Mouse (Mus musculus) cerebral cortex, adult 2 months (tissue): ENCODE measurements around the gene Iqcf3.

ENCODE experiments used
- WGBS: fragments of 180-500 bp; shearing (Covaris S2); methylation state at CpG from one replicate; pipeline ENCODE4 v1.1.7; 2018; 5-methylcytosine and 5-hydroxymethylcytosine counted together

Iqcf3 gene

DNA sequence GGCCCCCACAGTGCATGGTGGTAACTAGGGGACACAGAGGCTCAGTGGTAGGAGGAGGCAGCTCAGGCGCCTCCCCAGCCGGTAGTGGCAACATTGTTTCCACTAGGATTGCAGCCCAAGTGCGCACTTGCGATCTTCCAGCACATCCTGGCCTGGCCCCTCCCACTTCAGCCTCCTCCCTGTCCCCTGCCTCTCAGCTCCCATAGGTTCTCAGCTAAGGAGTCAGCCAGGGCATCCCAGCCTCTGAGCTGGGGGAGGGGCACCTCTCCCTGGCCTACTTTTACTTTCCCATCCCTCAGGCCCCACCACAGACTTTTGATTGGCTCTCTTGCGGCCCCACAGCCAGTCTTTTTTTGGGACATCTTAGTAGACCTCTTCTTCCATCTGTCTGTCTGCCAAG is 89.5 kb downstream of the Iqcf3 start:
- 35% methylated on average over 5 of the region's 5 CpGs for WGBS

DNA sequence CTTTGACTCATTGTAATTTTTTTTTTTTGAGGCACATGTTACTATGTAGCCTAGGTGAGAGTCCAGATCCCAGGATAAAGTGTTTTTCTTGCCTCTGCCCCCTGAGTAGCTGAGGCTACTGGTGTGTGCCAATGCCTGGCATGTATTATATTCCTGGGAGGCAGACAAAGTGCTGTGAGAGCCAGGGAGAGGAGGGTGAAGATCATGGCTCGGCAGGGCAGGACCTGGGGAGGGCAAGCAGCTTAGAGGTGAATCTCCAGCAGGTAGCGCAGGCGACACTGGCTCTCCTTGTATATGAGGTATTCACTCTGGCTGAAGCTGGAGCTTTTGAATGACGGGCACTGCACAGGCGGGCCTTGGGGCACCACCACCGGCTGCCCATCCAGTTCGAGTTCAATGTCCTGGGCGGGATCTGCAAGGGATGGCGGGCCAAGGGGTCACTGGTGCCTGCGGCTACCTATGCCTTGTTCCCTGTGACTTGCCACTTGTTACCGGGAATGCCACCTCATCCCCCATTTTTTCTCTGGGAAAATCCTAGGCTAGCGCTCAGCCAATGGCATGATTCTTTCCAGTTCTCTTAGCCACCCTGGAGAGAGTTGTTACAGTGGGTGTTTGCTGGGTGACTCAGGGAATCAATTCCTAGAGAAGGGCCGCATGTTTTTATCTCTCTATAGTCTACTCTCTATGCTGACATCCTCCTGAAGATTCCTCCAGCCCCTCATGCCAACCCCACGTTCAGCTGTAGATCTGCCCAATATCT is 90.3 kb downstream of the Iqcf3 start:
- WGBS, result 65% methylated on average over 14 of the region's 14 CpGs

DNA sequence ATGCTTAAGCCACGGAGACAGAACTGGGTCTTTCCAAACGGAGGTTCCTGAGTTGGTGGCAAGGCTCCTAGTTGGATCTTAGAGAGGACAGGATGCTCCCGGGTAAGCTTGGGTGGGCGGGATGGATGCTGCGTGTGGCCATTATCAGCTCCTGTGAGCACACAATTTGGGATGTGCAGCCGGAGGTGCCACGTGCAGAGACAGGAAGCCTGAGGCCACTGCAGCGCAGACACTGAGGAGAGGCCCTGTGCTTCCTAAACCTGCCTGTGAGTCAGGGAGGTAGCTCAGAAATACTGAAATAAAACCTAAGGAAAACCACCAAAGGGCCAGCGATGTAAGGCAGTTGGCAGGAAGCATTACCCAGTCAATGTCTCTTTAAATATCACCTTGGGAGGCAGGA is 91.7 kb downstream of the Iqcf3 start:
- 62% methylated on average over 9 of the region's 9 CpGs for WGBS

DNA sequence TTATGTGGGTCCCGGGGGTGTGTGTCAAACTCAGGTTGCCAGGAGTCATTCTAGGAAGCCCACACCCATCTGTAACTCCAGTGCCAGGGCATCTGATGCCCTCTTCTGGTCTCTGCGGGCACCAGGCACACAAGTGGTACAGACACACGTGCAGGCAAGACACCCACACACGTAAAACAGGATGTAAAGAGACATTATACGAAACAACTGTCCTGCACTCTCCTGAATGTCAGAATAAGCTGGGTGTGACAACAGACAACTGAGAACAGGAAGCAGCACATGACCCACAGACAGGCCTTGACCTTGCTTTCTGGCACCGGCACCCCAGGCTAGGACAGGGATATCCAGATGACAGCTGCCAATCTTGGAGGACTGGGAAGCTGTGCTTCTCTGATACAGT is 92.1 kb downstream of the Iqcf3 start:
- WGBS, result 50% methylated on average over 6 of the region's 6 CpGs

DNA sequence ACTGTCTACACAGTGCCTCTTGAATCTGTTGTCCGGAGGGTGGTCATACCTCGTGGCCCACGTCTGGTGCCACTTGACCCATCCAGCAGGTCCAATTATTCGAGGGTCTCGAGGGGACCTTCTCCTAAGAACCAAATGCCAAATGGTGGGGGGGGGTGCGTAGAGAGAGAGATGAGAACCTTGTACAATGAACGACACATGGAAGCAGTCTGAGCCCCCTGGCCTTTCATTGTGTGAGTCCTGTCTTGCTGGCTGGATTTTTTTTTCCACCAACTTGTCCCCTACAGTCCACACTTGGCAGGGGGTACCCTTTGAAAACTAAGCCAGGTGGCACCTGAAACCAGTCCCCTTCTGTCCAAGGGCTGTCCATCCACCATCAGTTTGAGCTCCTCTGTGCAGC is 93.7 kb downstream of the Iqcf3 start:
- WGBS, result 89% methylated on average over 7 of the region's 7 CpGs

DNA sequence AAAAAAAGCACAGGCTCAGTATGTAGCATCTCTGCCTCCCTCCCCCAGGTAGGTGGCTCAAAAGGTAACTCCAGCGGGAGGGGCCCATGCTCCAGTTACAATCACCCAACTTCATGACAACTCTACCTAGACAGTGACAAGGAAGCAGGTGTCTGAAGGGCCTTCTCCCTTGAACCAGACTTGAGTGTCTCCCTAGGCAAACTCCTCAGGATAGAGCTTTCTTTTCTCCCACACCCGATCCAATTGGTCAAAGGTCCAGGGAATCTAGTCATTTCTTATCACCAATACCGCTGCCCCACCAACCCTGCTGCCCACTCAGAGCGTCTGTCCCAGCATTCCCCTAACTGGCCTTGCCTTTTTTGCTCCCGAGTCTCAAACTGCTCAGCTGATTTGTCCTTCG is 94.7 kb downstream of the Iqcf3 start:
- WGBS, result 91% methylated on average over 6 of the region's 6 CpGs

DNA sequence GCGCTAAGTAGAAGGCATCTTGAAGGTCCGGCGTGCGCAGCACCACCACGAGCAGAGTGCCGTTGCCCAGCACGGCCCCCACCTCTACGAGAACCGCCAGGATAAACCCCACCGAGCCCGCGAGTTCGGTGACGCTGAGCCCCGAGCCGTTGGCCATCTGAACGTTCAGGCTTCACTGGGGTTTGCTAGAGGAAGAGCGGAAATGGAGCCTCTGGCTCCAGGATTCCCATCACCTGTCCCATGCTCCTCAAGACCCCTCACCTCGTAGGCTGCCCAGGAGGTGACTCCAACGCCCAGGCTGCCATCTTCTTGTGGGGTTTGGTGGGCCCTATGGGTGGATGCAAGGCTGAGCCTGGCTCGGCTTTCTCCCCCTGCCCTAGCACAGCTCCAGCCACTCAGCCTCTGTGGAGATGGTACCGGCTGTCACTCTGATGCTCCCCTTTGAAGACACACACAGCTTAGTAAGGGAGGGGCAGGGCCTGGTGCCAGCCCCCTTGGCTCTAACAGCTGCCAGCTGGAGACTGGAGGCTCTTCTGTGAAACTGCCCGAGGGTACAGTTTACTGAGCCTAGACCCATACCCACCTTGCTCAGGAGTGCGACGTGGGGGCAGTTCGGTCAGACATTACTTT is 95.7 kb downstream of the Iqcf3 start, which contains the start of gene Gpr62:
TSS of gene Gpr62 (minus strand) at position 368 of the 630 bp plus-strand sequence.
- 14% methylated on average over 26 of the region's 26 CpGs for WGBS

DNA sequence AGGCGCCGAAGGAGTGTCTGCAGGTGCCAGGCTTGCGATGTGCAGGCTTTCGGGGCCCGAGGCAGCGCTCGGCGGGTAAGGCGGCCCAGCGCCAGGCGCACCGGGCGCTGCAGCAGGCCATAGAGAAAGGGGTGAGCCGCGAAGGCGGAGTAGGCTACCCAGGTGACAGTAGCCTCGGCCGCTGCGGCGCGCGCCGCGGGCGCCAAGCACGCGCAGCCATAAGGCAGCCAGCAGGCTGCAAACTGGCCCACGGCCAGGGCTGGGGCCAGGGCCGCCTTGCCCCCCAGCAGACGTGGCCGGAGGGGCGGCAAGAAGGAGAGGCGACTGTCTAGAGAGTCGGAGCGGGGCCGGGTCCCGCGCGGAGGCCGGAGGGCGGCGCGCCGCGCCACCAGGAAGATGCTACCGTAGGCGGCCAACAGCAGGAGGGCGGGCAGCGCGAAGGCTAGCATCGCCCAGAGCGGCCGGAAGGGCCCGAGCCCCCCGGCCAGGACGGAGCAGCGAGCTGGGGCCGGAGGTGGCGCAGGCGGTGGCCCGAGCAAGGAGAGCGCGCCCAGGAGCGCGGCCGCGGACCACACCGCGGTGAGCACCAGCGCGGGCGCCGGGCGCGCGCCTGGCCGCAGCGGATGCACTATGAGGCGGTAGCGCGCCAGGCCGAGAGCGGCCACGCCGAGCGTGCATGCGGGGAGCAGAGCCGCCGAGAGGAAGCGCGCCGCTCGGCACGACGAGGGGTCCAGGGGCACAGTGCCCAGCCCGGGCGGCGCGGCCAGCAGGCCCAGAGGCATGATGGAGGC is 96.5 kb downstream of the Iqcf3 start:
- WGBS, result 1% methylated on average over 99 of the region's 99 CpGs

DNA sequence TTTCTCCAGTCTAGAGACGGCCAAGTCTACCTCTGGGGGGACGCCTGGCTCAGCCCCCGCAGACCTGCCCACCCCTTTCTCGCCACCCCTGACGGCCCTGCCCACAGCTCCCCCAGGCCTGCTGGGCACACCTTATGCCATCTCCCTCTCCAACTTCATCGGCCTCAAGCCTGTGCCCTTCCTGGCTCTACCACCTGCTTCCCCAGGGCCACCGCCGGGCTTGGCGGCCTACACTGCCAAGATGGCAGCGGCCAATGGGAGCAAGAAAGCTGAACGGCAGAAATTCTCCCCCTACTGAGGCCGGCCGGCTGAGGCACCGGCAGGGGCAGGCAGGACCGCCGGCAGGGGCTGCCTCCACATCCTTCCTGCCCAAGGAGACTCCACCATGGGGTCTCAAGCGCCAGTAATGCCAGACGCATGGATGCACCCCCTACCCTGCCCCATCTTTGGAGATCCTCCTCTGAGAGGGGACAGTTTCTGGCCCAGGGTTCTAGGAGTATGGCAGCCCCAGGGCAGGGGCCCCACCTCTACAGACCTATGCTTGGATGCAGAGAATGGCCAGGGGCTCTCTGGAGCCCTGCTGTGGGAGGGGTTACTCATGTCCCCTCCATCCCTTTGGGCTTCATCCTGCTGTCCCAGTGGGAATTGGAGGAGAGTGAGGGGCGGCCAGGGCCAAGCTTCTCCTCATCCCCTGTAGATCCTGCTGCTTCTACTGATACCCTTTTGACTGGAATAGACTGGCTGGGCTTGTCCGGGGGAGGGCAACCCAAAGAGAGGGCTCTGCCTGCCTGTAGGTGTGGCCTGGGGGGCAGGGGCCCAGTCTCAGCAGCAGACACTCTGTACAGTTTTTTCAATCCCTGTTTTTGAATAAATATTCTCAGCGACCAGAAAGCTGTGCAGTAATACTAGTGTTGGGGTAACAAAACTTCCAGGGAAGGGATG is 98.0 kb downstream of the Iqcf3 start:
- WGBS, result 73% methylated on average over 21 of the region's 21 CpGs

DNA sequence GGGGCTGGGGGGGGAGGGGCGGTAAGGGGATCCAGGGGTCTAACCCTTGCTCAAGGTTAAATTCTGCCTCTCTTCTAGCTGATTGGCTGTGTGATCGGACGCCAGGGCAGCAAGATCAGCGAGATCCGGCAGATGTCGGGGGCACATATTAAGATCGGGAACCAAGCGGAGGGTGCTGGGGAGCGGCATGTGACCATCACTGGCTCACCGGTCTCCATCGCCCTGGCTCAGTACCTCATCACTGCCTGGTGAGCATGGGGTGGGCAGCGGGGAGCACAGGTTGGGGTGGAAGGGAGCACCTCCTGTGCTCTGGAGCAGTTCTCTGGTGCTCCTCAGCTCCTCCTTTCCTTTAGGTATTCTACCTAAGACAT is 99.0 kb downstream of the Iqcf3 start:
- 95% methylated on average over 12 of the region's 12 CpGs for WGBS

DNA sequence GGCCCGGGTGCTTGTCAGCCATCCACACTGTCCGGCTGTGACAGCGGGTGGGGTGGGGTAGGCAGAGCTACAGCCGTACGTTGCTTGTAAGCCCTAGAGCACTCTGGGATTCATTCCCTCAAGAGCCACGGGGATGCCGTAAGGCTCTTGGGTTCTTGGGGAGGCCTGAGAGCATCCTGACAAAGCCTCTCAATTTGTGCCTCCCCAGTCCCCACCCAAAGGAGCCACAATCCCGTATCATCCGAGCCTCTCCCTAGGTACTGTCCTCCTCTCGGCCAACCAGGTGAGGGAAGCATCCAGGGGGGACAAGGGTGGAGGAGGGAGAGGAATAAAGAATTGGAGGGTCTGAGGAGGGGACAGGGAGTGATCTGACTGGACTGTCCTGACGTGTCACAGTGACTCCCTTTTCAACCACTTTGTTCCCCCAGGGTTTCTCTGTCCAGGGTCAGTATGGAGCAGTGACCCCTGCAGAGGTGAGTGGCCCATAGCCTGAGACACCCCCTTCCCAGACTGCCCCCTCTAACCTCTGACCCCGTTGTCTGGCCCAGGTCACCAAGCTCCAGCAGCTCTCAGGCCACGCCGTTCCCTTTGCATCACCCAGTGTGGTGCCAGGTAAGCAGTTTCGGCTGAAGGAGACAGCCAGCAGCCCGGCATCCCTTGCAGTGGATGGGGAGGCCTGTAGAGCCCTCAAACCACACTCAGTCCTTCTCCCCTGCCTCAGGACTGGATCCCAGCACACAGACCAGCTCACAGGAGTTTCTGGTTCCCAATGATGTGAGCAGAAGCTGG is 99.6 kb downstream of the Iqcf3 start:
- 83% methylated on average over 16 of the region's 16 CpGs for WGBS

DNA sequence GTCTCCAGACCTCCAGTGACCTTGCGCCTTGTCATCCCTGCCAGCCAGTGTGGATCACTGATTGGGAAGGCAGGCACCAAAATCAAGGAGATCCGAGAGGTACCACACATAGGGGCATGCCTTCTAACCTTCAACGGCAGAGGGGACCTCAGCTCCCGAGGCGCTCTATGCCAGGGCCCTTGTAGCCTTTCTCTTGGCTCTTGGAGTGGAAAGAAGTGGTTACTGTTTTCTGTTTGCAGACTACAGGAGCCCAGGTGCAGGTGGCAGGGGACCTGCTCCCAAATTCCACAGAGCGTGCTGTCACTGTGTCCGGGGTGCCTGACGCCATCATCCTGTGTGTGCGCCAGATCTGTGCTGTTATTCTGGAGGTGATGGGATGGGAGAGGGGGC is 100.4 kb downstream of the Iqcf3 start:
- WGBS, result 81% methylated on average over 9 of the region's 9 CpGs

DNA sequence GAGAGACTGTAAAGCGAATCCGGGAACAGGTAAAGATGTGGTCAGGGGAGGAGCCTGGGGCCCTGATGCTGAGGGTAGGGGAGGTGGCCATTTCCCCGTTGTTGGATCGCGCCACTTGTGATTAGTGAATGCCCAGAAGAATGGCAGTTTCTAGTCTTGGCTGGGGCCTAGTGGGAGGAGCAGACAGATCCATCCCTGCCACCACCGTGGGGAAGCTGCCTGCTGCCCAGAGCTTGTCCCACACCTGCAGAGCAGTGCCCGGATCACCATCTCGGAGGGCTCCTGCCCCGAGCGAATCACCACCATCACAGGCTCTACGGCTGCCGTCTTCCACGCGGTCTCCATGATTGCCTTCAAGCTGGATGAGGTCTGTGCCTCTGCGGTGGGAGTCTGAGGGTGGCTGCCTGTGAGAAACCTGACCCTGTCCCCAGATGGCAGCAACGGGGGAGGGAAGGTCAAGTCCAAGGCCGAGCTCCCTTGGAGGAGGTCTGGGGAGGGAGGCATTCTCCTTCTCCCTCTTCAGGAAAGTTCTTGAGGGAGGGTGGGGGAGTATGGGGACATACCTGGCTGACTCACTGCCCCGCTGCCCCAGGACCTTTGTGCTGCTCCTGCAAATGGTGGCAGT is 100.9 kb downstream of the Iqcf3 start:
- 66% methylated on average over 18 of the region's 18 CpGs for WGBS

DNA sequence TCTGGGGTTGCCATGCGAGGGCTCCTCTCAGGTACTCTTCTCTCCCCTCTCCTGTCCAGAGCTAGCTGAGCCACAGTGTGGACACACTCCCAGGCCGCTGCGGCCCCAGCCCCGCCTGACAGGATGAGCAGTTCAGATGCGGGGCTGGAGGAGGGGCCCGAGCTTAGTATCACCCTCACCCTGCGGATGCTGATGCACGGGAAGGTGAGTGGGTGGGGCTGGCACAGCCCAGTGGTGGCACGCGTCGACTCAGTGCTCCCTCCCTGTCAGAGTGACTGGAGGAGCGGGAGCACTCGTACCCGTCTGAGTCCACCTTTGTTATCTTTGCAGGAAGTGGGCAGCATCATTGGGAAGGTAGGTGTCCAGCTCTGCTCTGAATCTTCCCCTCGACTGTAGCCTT is 101.5 kb downstream of the Iqcf3 start:
- WGBS, result 45% methylated on average over 15 of the region's 15 CpGs

DNA sequence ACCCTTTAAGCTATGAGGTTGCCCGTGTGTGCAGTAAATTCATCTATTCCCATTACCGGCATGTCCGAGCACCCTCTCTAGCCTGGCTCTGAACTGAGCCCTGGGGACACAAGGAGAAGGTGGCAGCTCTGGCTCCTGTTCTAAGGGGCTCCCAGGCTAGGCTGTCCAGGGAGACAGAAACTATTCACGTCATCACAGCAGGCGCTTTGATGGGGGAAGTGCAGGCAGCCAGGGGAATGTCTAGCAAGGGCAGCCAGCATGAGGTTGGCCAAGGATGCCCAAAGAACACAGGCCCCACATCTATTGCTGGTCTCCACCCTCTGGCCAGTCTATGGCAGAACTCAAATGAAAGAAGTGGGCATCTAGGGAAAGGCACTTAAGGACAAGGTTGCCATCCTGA is 103.5 kb downstream of the Iqcf3 start:
- 57% methylated on average over 5 of the region's 5 CpGs for WGBS

DNA sequence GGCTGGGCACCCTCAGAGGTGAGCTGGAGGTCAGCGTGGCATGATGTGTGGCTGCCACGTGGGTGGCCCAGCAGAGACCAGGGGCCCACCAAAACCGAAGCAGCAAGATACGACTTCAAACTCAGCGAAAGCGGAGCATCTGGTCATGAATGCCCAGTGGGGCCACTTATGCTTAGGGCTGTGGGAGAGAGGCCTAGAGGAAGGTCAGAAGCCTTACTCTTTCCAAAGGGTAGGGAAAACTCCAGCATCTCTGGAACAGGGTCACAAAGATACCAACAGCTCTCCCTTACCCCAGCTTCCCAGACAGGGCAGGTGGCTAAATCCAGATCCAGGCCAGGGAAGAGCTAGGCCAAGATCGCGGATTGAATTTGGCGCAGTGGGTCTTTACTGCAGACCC is 104.3 kb downstream of the Iqcf3 start:
- WGBS, result 60% methylated on average over 9 of the region's 9 CpGs

DNA sequence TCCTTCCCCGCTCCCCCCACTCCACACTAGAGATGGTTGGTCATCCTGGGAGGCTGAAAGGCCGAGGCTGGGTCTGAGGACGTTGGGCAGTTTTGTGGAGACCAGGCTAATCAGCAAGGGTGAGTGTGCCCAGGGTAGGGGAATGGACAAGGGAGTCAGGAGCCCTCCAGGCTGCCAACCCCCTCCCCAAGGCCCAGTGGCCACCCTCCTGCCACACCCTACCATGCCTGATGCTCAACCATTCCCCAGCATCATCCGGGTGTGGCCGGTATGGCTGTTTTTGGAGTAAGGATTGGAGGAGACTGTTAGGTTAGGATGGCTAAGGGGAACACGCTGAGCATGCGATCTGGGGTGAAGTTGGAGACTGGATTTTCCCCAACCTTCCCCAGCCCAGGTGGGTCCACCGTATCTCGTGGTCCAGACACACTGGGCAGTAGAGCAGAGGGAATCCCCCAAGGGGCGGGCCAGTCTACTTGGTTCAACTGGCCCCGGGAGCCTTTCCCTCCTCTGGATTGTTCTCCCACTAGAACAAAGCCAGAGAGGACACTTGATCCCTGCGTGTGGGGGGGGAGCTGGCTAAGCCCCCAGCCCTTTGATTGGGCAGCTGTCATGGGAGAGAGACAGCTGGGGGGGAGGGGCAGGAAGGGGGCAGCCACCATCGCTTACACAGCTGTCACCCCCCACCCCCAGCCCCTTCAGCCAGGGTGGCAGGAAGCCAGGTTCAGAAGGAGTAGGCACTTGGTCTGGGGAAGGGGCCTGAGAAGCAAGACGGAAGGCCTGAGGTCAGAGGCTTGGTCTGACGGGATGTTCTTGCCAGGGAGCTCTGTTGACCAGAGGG is 104.9 kb downstream of the Iqcf3 start:
- 40% methylated on average over 15 of the region's 15 CpGs for WGBS

DNA sequence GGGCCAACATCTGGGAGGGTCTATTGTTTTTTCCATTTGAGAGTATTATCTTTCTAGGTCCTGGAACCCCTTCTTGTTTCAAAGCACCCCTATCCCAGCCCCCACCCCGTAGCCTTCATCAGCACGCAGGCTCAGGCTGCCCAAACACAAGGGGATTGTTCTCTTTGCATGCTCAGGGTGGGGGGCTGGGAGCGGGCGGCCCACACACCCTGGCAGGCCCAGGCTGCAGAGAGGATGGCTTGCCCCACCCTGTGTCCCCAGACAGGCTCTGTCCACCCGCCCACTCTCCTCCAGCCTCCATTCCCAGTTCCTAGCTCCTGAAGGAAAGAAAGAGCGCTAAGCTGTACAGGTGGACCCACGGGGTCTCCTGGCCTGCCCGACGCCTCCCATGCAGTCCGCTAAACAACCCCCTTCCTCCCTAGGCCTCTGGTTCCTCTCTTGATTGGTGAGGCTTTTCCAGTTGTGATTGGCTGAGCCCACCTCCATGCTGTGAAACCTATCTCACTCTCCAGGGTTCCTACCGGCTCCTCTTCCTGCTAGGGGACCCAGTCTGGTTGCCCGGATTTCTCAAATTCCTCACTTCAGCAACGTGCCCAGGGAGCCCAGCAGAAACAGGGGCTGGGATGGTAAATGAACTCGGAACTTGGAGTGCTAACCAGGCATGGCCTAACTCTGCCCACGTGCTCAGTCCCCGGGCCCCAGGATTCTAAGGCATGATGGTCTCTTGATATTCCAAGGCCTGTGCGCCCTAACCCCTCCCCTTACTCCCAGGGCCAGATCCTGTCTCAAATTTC is 106.3 kb downstream of the Iqcf3 start:
- 18% methylated on average over 17 of the region's 17 CpGs for WGBS
